Mouse (Mus musculus) embryo, embryonic 10.5 days (tissue): Measurements from ENCODE around the gene Tent2.
"Not testable (repeated sequence)": the region's sequence is repeated elsewhere in the genome, so short reads cannot be mapped to it uniquely, and the experiment has no call there.

ENCODE experiments used
- DNase-seq: peaks from one replicate; pipeline ENCODE4 v3.0.0-alpha.2; 2015; ENCODE audit warnings: low spot score

Tent2 gene

GRCm38 (mm10) chr13:93191831-93192645 lies at the start of gene Tent2:
Gene Tent2, minus strand, starts transcription at chr13:93192385.
- peak; percentile 98 for DNase-seq

GRCm38 (mm10) chr13:93241180-93241579 lies 49.0 kb upstream of the Tent2 start:
- no peak for DNase-seq

DNA sequence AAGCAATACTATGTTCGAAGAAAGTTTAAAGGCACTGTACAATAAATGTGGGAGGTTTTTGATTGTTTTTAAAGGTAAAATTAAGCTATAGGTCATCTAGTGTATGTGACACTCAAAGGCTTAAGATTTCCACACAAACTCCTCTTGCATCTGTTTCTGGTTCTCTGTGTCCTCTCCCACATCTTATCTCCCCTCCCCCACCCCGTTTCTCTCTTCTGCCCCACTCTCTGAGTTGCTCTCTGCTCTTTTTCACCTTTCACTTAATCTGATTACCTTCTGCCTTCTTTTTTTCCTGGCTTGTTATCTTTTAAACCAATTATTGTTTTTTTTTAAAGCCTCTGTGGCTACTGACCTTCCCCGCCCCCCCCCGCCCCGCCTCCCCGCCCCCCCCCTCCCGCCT lies 47.4 kb upstream of the Tent2 start:
- peak; percentile 27 for DNase-seq

DNA sequence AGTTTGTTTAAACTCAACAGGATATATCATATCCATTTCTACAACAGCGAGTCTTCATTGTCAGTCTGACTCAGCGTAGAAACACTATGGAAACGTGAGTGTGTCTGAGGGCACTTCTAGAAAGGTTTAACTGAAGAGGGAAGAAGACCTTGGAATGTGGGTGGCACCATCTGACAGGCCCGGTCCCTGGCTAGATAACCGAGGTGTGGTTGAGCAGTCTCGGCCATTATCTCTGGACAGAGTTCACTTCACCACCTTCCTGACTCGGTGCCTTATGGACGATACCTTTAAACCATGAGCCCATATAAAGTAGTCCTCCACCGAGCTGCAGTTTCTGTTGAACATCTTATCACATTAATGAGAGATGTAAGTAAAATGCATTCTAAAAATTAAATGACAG lies 46.9 kb upstream of the Tent2 start:
- no peak for DNase-seq

DNA sequence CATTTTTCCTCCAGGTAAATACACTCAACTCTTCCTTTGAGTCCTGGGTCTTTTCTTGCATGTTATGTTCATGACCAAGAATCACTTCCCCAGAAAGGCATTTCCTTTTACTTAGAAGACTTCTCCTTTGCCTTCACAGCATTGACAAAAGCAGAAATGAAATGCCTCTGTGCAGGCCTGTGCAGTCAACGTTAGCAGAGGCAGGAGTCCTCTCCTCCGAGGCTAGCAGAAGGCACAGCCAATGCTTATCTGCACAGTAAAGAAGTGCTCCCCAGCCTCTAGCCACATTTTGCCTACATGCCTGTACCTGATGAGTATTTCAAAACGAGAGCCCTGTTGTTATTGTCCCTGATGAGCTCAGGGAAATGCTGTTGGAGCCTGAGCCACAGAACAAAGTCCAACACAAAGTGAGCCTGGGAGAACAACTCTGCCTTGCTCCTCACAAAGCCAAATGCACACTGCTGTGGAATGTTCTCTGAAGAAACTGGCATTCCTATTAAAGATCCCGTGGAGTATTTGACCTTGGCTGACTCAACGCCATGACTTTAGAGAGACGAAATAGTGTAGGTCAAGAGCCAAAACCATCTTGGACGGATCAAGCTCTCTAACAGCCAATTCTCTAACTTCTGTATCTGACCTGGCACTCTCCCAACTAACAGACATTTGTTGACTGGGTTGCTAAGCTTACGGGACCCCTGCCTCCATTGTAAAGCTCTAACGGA lies 45.7 kb upstream of the Tent2 start:
- no peak for DNase-seq

GRCm38 (mm10) chr13:93234267-93235039 lies 42.3 kb upstream of the Tent2 start:
- no peak for DNase-seq

- DNase-seq: no peak
Observed at GRCm38 (mm10) chr13:93232335-93232734, 40.1 kb upstream of the Tent2 start.

DNA sequence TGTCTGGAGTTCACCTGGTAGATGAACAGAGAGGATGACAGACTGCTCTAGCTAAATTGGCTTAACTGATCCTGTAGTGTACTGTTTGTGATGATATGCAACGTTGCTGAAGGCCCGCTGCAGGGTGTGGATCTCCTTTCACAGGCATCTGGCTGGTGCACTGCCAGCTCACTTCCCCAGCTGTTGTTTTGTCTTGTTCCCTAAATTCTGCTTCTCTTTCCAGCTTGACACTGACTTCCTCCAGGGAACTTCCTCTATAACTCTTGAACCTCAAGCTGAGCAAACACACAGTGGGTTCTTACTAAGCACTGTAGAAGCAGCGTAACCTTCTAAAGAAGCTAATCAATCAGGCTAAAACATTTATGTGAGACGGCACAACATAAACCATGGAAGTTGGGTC lies 38.8 kb upstream of the Tent2 start:
- DNase-seq: no peak

DNA sequence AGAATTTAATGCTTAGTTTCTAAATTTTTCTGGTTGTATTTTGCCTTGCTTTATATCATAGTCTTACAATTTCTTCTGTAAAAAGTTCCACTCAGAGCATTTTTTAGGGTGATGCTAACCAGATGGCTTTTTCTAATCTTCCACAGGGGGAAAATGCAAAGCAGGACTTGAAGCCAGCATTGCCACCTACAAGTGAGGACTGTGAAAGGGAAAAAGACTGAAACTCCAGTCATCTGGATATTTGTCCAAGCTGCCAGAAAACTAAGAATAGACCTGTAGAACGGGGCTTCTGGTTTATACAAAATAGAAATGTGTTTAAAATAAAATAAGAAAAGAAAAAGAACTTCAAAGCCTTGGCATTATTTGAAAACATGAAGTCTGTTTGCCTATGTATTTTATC lies 19.6 kb upstream of the Tent2 start:
- no peak for DNase-seq

DNA sequence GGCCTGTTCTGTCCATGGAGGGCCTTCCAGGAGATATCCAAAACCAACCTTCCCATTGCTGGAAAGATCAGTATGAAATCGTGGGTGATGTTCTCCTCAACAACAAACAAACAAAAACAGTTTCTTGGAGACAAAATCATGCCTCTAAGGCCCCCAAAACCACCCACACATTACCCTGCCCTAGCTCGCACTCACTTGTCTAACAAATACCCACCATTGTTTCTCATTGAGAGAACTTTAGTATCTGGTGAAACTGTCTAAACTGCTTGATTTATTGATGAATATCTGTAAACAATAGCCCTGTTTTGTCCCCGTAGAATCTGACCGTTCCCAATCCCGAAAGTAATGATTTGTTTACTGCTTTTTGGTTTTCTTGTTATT lies 451 bp upstream of the Tent2 start:
- no peak for DNase-seq

- DNase-seq: peak; percentile 4
Observed at GRCm38 (mm10) chr13:93189416-93189815, 2.8 kb downstream of the Tent2 start.

GRCm38 (mm10) chr13:93188738-93189137 lies 3.4 kb downstream of the Tent2 start:
- DNase-seq: no peak

DNA sequence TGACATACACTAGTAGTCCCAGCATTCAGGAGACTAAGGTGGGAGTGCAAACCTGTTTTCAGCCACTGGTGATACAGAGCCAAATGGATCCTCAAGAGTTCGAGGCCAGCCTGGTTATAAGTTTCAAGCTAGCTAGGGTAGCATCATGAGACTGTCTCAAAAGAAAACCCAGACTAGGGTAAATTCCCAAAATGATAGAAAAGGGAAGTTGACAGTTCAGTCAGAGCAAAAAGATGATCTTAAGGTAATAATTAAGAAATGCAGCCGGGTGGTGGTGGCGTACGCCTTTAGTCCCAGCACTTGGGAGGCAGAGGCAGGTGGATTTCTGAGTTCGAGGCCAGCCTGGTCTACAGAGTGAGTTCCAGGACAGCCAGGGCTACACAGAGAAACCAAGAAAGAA lies 4.4 kb downstream of the Tent2 start:
- DNase-seq: not testable (repeated sequence)

DNA sequence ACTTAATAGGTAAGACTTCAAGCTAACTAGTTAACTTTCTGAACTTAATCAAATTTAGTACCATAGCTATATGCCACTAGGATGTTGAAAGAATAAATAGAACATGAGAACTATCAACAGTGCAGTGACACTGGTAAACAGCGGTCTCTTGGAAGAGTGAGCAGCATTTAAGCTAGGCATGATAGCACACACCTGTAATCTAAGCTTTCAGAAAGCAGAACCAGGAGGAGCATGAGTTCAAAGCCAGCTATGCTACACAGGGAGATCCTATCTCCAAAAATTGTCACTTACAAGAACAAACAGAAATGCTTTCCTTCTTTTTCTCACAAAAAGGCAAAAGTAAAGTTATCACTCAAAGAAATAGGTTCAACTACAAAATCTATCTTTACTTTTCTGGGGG lies 11.8 kb downstream of the Tent2 start:
- no peak for DNase-seq

- DNase-seq: no peak
Observed at GRCm38 (mm10) chr13:93179522-93179921, 12.7 kb downstream of the Tent2 start.

- no peak for DNase-seq
Observed at GRCm38 (mm10) chr13:93177571-93177970, 14.6 kb downstream of the Tent2 start.

DNA sequence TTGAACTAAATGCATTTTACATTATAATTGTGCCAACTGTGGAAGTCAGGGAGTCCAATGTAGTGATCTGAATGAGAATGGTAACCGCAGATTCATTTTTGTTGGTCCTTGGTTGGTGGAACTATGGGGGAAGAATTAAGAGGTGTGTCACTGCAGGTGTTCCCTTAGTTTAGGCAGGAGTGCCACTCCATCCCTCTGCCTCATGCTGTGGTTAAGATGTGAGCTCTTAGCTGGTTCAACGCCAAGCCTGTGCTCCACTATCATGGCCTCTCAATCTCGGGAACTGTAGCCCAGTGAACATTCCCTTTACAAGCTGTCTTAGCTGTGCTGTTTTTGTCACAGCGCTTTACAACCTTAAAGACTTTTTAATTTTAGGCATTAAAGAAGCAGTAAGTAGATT lies 28.9 kb downstream of the Tent2 start:
- DNase-seq: no peak

DNA sequence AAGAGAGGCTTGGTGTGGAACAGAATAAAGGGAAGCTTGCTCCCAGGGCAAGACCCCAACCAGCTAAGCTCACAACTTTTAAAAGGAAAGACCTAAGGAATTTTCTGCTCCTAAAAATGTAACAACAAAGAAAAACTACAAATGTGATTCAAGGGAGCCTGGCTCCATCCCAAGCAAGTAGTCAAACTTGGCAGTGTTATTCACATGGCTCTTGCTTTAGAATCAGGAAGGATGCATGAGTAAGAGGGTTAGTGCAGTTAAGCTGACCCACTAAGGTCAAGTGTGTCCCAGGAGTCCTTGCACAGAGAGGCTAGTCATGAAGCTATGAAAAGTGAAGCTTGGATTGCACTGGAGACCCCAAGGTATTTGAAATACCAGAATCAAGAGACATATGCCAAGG lies 29.7 kb downstream of the Tent2 start:
- DNase-seq: no peak

DNA sequence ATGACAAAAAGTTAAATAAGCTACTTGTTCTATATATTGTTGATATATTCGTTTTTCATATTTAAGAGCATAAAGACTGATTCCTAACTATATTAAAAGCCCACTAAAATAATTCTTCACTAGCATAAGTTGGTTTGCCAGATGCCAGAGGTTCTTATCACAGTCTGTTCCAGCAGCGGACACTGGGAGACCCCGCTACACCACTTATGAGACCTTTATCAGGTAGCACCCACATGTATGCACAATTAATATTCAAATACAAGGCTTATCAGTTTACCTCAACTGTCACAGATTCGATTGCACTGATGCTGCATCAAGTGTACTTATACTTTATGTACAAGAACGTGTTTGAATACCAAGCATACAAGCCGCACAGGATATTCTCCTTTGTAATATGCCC lies 33.9 kb downstream of the Tent2 start:
- DNase-seq: no peak

DNA sequence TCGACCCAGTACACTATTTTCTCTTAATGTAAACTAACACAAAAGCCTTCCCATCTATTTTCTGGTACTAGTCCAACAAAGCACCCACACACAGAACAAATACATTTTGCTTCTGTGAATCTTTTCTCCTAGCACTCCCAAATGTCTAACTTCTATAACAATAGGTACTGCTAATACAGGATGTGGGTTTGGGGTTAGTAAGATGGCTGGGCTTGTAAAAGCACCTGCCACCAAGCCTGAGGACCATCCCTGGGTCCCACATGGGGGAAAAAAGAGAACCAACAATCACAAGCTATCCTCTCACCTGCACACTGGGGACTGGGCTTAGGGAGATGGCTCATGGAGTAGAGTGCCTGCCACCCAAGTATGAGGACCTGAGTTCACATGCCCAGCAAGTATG lies 38.9 kb downstream of the Tent2 start:
- DNase-seq: no peak

GRCm38 (mm10) chr13:93144336-93145167 lies 47.6 kb downstream of the Tent2 start, which contains the start of gene Cmya5:
Gene Cmya5, minus strand, starts transcription at chr13:93144724.
- peak; percentile 67 for DNase-seq

DNA sequence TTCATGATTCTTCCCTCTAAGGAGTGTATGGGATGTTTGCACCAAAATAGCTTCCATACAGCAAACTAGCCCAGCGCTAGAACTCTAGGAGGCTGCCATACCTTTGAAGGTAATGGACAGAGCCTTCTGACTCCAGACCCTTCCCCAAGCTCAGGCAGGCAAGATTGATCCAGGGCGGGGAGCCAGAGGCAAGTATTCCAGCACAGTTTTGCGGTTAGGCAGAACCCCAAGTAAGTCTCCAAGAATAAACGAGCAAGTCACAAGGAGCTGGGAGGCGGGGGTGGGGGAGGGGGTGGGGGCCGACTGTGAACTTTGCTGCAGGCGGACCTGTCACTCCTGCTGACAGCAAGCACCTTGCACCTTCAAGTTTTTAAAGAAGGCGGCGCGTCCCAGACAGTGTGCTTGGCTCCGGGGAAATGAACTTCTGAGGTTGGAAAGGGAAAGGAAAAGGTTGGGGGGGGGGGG lies 48.3 kb downstream of the Tent2 start:
- DNase-seq: no peak
